Mouse (Mus musculus): ENCODE results near the gene Pard6a.

Gene Pard6a

DNA sequence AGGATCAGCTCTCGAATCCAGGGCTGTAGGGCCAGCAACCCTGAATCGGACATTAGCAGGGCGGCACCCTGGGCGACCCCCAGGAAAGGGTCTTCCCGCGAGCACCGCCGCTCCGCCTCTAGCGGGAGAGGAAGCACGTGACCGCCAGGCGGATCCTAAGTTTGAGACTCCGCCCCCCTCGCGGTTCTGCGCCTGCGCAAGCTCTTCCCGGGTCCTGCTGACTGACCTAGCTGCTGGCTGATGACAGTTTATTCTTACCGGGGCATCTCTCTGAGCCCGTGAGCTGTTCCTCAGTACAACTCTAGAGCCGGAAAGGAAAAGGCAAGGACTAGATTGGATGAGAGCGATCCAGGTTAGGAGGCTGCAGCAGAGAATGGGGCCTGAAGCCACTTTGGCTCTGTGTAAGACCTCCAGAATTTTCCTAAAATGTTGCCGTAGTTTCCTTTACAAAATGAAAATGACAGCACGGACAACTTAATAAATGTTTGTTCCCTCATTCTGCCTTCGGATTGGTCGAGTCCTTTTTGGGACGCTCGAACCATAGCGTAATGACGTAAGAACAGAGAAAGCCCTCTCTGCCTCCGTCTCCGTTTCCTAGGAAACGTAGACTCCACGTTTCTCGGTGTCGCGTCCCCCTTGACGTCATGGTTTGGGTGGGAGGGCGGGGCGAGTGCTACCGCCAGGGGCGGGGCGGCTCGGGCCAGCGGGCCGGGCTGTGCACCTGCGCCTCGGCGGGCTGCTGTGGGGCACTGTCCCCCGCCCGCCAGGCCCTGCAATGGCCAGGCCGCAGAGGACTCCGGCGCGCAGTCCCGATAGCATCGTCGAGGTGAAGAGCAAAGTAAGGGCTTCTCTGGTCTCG, at the start of gene Pard6a, which contains the start of gene Acd:
Pard6a (plus strand) TSS at position 183 of the 859 bp plus-strand sequence.
Acd (minus strand) TSS at position 137 of the 859 bp plus-strand sequence.
- peak; percentile 97 for DNase-seq (ENCODE audit: low spot score)

- no peak for DNase-seq (ENCODE audit: low spot score)
Measured at GRCm38 (mm10) chr8:105657641-105658040, 43.3 kb upstream of the Pard6a start.

GRCm38 (mm10) chr8:105661167-105661566, 39.8 kb upstream of the Pard6a start:
- no peak for DNase-seq (ENCODE audit: low spot score)

- DNase-seq (ENCODE audit: low spot score): peak; percentile 20
Measured at GRCm38 (mm10) chr8:105677891-105678290, 23.1 kb upstream of the Pard6a start.

GRCm38 (mm10) chr8:105685325-105685724, 15.6 kb upstream of the Pard6a start:
- DNase-seq (ENCODE audit: low spot score): no peak

DNA sequence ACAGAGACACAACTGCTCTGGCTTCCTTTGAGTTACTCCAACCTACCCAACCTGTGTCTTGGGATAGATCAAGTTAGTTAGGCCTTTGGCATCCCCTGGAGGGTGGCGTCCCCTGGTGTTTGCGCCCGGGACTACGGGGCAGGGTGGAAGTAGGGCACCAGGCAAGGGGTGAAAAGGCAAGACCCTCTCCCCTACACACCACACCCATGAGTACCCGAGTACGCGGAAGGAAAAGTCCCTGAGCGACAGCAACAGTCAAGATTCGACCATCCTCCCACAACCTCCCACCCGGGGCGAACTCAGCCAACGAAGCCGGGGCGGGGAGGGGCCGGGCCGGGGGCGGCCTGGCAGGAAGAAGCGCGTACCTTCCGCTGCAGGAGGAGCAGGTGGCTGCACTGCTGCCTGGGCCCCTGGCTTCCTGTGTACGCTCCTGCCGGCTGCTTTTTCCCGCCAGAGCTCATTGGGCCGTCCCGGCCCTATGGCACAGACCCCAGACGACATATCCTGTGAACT, 15.1 kb upstream of the Pard6a start, which contains the start of gene Carmil2:
Carmil2 (plus strand) TSS at position 479 of the 513 bp plus-strand sequence.
- peak; percentile 36 for DNase-seq (ENCODE audit: low spot score)

- no peak for DNase-seq (ENCODE audit: low spot score)
Measured at GRCm38 (mm10) chr8:105686551-105686950, 14.4 kb upstream of the Pard6a start.

- no peak for DNase-seq (ENCODE audit: low spot score)
Measured at GRCm38 (mm10) chr8:105687512-105687911, 13.4 kb upstream of the Pard6a start.

GRCm38 (mm10) chr8:105688242-105688752, 12.7 kb upstream of the Pard6a start:
- DNase-seq (ENCODE audit: low spot score): no peak

- no peak for DNase-seq (ENCODE audit: low spot score)
Measured at GRCm38 (mm10) chr8:105689256-105689982, 11.5 kb upstream of the Pard6a start.

GRCm38 (mm10) chr8:105689983-105690360, 11.0 kb upstream of the Pard6a start:
- no peak for DNase-seq (ENCODE audit: low spot score)

DNA sequence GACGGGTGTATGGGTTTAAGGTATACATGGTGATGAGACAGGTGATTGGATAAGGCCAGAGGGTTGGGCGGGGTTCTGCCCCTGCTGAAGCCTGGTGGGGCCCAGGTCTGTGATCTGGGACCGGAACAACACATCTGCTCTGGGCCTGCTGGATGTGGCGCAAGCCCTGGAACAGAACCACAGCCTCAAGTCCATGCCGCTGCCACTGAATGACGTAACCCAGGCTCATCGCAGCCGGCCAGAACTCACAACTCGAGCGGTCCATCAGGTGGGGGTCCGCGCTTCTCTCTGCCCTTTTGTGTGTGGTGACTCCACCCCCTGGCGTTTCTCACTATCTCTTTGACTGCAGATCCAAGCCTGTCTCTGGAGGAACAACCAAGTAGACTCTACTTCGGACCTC, 10.0 kb upstream of the Pard6a start:
- DNase-seq (ENCODE audit: low spot score): no peak

DNA sequence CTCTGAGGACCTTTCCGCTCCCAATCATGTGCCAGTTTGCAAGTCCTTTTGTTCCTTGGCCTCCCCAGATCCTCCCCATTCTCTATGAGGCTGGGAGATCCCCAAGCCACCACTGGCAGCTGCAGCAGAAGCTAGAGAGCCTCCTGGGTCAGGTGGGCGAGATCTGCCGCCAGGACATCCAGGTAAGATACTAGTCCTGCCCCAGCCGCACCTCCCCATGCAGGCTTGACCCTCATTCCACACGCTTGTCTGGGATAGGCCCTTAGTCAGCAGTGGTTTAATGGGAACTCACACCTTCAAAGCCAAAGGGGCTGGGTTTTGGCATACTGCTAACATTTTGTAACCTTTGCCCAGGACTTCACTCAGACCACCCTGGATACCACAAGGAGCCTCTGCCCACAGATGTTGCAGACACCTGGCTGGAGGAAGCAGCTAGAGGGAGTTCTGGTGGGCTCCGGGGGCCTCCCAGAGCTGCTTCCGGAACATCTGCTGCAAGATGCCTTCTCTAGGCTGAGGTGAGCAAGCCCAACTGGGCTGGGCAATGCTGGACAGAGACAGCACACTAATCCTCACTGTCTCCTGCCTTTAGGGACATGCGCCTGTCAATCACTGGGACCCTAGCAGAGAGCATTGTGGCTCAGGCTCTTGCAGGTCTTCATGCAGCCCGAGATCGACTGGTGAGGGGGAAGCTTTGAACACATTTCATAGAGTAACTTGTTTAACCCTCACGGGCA, 8.3 kb upstream of the Pard6a start:
- no peak for DNase-seq (ENCODE audit: low spot score)

DNA sequence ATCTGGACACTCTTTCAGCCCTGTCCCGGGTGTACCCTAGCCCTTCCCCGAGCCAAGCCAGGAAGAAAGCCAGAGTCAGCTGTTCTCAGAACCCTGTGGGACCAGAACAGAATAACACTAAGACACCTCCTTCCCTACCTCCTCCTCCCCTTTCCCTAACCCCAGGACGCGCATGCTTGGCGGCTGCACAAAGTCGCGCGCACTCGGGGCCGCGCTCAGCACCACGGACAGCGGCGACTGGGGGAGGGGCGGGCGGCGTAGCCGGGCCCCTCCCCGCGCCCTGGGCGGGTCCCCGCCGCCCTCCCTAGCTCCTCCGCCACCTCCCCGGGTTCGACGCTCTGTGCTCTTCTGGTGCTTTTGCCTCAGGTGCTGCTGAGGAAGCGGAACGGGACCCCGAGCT, 7.3 kb upstream of the Pard6a start:
- peak; percentile 72 for DNase-seq (ENCODE audit: low spot score)

DNA sequence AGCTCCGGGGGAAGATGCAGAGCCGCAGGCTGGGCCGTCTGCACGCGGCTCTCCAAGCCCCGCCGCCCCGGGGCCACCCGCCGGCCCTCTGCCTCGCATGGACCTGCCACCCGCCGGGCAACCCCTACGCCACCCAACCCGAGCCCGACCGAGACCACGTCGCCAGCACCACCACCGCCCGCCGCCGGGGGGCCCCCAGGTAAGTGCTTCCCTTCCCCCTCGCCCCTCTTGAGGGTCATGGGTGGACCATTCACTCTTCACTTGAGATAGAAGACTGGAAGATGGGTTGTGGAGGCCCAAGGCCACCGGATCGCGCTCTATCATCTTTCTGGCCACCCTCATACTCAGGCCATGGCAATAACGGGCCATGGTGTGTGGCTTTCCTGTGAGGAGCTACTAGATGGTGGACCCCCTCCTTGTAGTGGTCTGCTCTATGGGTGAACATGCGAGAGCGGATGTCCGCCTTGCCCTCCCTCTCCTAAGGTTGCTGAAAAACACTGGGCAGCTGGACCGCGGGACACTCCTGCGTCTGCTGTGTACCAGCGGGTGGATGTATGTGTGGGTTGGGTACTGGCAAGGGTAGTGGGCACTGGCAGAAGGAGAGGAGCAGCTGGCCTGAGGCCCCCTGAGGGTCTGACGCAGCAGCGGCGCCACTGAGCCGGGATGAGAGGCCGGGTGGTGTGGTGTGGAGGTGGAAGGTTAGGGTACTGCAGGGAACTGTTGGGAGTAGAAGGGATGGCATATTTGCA, 6.7 kb upstream of the Pard6a start:
- DNase-seq (ENCODE audit: low spot score): peak; percentile 44

DNA sequence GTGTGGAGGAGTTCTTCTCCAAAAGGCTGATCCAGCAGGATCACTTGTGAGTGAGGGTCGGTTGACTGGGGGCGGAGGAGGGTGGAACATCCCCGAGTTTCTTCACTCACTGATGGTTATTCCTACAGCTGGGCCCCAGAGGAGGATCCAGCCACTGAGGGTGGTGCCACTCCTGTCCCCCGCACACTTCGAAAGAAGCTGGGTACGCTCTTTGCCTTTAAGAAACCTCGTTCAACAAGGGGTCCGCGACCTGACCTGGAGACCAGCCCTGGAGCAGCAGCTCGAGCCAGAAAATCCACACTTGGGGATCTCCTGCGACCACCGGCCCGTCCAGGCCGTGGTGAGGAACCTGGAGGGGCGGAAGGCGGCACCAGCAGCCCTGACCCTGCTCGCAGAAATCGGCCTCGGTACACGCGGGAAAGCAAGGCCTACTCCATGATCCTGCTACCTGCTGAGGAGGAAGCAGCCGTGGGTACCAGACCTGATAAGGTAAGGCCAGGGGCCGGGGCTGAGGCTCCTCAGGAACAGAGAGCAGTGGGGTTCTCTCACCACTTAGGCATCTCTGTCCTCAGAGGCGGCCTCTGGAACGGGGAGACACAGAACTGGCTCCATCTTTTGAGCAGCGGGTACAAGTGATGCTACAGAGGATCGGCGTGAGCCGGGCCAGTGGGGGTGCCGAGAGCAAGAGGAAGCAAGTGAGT, 5.7 kb upstream of the Pard6a start:
- DNase-seq (ENCODE audit: low spot score): no peak

DNA sequence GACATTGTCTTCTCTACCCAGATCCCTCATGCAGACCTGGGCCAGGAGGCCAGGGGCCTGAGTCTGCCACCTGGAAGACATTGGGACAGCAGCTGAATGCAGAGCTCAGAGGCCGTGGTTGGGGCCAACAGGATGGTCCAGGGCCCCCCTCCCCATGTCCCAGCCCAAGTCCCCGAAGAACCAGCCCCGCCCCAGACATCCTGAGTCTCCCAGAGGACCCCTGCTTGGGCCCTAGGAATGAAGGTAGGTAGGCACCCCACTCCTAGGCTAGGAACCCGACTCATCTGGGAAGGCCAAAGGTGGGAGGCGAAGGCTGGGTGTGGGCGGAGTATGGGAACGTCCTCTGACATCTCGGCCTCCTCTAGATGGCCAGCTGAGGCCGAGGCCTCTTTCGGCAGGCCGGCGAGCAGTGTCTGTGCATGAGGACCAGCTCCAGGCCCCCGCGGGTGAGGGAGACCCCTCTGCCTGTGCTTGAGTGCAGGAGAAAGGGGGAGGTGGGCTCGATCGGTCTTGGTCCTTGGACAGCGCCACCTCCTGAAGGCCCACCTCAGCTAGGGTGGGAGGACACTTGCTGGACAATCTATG, 3.7 kb upstream of the Pard6a start:
- DNase-seq (ENCODE audit: low spot score): no peak

DNA sequence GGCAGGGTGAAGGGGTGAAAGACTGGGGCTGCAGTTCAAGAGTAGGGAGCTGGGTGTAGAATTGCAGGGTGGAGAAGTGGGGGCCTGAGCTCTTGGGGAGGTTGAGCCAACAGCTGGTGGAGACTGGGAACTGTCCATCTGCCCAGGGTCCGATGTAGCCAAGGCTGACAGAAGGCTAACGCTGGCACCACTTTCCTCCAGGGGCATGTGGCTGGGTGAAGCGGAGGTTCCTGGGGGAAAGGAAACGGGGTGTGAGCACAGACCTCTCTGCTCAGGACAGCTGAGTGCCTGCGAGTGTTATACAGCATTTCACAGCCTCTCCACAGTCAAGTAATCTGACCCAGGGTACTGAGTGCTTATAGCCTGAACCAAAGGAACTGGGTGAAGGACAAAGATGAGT, 2.2 kb upstream of the Pard6a start:
- no peak for DNase-seq (ENCODE audit: low spot score)

GRCm38 (mm10) chr8:105699488-105700215, 1.3 kb upstream of the Pard6a start:
- no peak for DNase-seq (ENCODE audit: low spot score)

Data from MN1 (cell line).